Mouse (Mus musculus): ENCODE results near the gene Gm20388.

GRCm38 (mm10) chr8:122162992-122163391 lies 2252.4 kb downstream of the Gm20388 start:
- TF ChIP-seq CTCF (IDR thresholded peaks at IDR 0.05; ENCODE audit: low read depth): peak; percentile 93
- TF ChIP-seq EP300 (optimal IDR thresholded peaks at IDR 0.05): no peak
